Mouse (Mus musculus): ENCODE measurements around the gene Arl13b.

Gene Arl13b

GRCm38 (mm10) chr16:62846498-62847312 is at the start of gene Arl13b:
Gene Arl13b (minus strand): TSS chr16:62847040.
- DNase-seq = peak; percentile 98

GRCm38 (mm10) chr16:62895824-62896223 is 49.0 kb upstream of the Arl13b start:
- no peak for DNase-seq

GRCm38 (mm10) chr16:62874065-62874464 is 27.2 kb upstream of the Arl13b start:
- no peak for DNase-seq

- no peak for DNase-seq
Observed at GRCm38 (mm10) chr16:62873180-62873579, 26.3 kb upstream of the Arl13b start.

- no peak for DNase-seq
Observed at GRCm38 (mm10) chr16:62872688-62873117, 25.9 kb upstream of the Arl13b start.

- no peak for DNase-seq
Observed at GRCm38 (mm10) chr16:62861455-62861854, 14.6 kb upstream of the Arl13b start.

- DNase-seq = no peak
Observed at GRCm38 (mm10) chr16:62860140-62860539, 13.3 kb upstream of the Arl13b start.

GRCm38 (mm10) chr16:62858018-62858417 is 11.2 kb upstream of the Arl13b start:
- DNase-seq = peak; percentile 8

- DNase-seq = no peak
Observed at GRCm38 (mm10) chr16:62857498-62857897, 10.7 kb upstream of the Arl13b start.

- no peak for DNase-seq
Observed at GRCm38 (mm10) chr16:62856273-62856672, 9.4 kb upstream of the Arl13b start.

GRCm38 (mm10) chr16:62855385-62855784 is 8.5 kb upstream of the Arl13b start:
- no peak for DNase-seq

- DNase-seq = peak; percentile 55
Observed at GRCm38 (mm10) chr16:62854191-62855068, 7.6 kb upstream of the Arl13b start, which contains the start of gene Pros1. Gene Pros1 (plus strand): TSS chr16:62854307.

GRCm38 (mm10) chr16:62853611-62854126 is 6.8 kb upstream of the Arl13b start:
- DNase-seq = no peak

- DNase-seq = no peak
Observed at GRCm38 (mm10) chr16:62852464-62853252, 5.8 kb upstream of the Arl13b start.

- DNase-seq = no peak
Observed at GRCm38 (mm10) chr16:62845341-62845740, 1.5 kb downstream of the Arl13b start.

- DNase-seq = no peak
Observed at GRCm38 (mm10) chr16:62834016-62834735, 12.7 kb downstream of the Arl13b start.

- no peak for DNase-seq
Observed at GRCm38 (mm10) chr16:62832481-62832880, 14.4 kb downstream of the Arl13b start.

- DNase-seq = no peak
Observed at GRCm38 (mm10) chr16:62832027-62832426, 14.8 kb downstream of the Arl13b start.

GRCm38 (mm10) chr16:62826156-62827001 is 20.5 kb downstream of the Arl13b start:
- no peak for DNase-seq

- DNase-seq = no peak
Observed at GRCm38 (mm10) chr16:62822472-62822871, 24.4 kb downstream of the Arl13b start.

- no peak for DNase-seq
Observed at GRCm38 (mm10) chr16:62814491-62814890, 32.3 kb downstream of the Arl13b start, which contains the start of gene Stx19. Gene Stx19 (plus strand): TSS chr16:62814676.

Measured in layer of hippocampus, adult 9-11 months (tissue).